Mouse (Mus musculus) testis, postnatal 14 days (tissue): ENCODE results near the gene Aplp2.
"Not testable (repeated sequence)": the region's sequence is repeated elsewhere in the genome, so short reads cannot be mapped to it uniquely, and the experiment has no call there.

Source experiments
- DNase-seq: peaks from one replicate; pipeline ENCODE4 v3.0.0; 2021; ENCODE audit warnings: low spot score

Gene Aplp2

GRCm38 (mm10) chr9:31181291-31182085, 30.1 kb downstream of the Aplp2 start:
- no peak for DNase-seq

- no peak for DNase-seq
Observed at GRCm38 (mm10) chr9:31177692-31178091, 33.9 kb downstream of the Aplp2 start.

GRCm38 (mm10) chr9:31176379-31177130, 35.1 kb downstream of the Aplp2 start:
- DNase-seq = peak; percentile 64

GRCm38 (mm10) chr9:31175978-31176377, 35.6 kb downstream of the Aplp2 start:
- DNase-seq = no peak

- no peak for DNase-seq
Observed at GRCm38 (mm10) chr9:31175346-31175745, 36.3 kb downstream of the Aplp2 start.

- no peak for DNase-seq
Observed at GRCm38 (mm10) chr9:31168356-31169093, 43.1 kb downstream of the Aplp2 start.

- DNase-seq = no peak
Observed at GRCm38 (mm10) chr9:31167305-31167704, 44.3 kb downstream of the Aplp2 start.

- DNase-seq = not testable (repeated sequence)
Observed at GRCm38 (mm10) chr9:31165505-31165904, 46.1 kb downstream of the Aplp2 start.

GRCm38 (mm10) chr9:31163327-31163726, 48.3 kb downstream of the Aplp2 start:
- no peak for DNase-seq

GRCm38 (mm10) chr9:31162911-31163310, 48.7 kb downstream of the Aplp2 start:
- DNase-seq = no peak

GRCm38 (mm10) chr9:31159910-31160309, 51.7 kb downstream of the Aplp2 start:
- no peak for DNase-seq

- no peak for DNase-seq
Observed at GRCm38 (mm10) chr9:31156594-31156993, 55.0 kb downstream of the Aplp2 start.

GRCm38 (mm10) chr9:31151050-31151449, 60.6 kb downstream of the Aplp2 start:
- DNase-seq = no peak

- no peak for DNase-seq
Observed at GRCm38 (mm10) chr9:31148135-31148534, 63.5 kb downstream of the Aplp2 start.

- no peak for DNase-seq
Observed at GRCm38 (mm10) chr9:31145272-31145925, 66.2 kb downstream of the Aplp2 start.

GRCm38 (mm10) chr9:31142924-31143323, 68.7 kb downstream of the Aplp2 start:
- no peak for DNase-seq

GRCm38 (mm10) chr9:31133131-31133530, 78.5 kb downstream of the Aplp2 start:
- no peak for DNase-seq

- DNase-seq = peak; percentile 34
Observed at GRCm38 (mm10) chr9:31131205-31131968, 80.2 kb downstream of the Aplp2 start, which contains the start of gene St14. Gene St14, minus strand, starts transcription at chr9:31131853.

GRCm38 (mm10) chr9:31130357-31131204, 81.0 kb downstream of the Aplp2 start:
- DNase-seq = no peak

GRCm38 (mm10) chr9:31129956-31130355, 81.7 kb downstream of the Aplp2 start:
- DNase-seq = no peak
